Mouse (Mus musculus) forebrain, embryonic 11.5 days (tissue): ENCODE measurements around the gene Cpsf4l. TPM values are rescaled to one million over a fixed set of nuclear protein-coding genes. Genes with fewer than 3 reads are reported as not detected.

Experiments used
- ATAC-seq: fragments of 200-750 bp; cut with Nextera tagmentation; replicated peaks from 2 replicates; pipeline ENCODE4 v1.8.0; 2017; ENCODE audit warnings: moderate TSS enrichment; ENCODE audit not compliant: low FRiP score
- DNase-seq: peaks from one replicate; pipeline ENCODE4 v3.0.0-alpha.2; 2017; ENCODE audit warnings: low spot score
- H3K27ac ChIP-seq: fragments of 300-500 bp; sonication (generic); 2 replicates; pipeline ENCODE4 v1.5.1; 2014; ENCODE audit warnings: low read depth, low read length
- H3K27me3 ChIP-seq: fragments of 300-500 bp; sonication (generic); 2 replicates; pipeline ENCODE4 v1.6.1; 2014; ENCODE audit warnings: mild to moderate bottlenecking, low read length, mixed read lengths; ENCODE audit not compliant: control insufficient read depth, insufficient read depth
- H3K36me3 ChIP-seq: fragments of 300-500 bp; sonication (generic); 2 replicates; pipeline ENCODE4 v1.6.1; 2014; ENCODE audit warnings: mild to moderate bottlenecking, low read length, moderate library complexity, mixed read lengths; ENCODE audit not compliant: control insufficient read depth, insufficient read depth
- H3K4me1 ChIP-seq: fragments of 300-500 bp; sonication (generic); replicated peaks from 2 replicates; pipeline ENCODE4 v1.6.1; 2014; ENCODE audit warnings: low read length, mixed read lengths; ENCODE audit not compliant: control insufficient read depth, insufficient read depth
- H3K4me2 ChIP-seq: fragments of 300-500 bp; sonication (generic); 2 replicates; pipeline ENCODE4 v1.6.1; 2014; ENCODE audit warnings: low read depth, mild to moderate bottlenecking, low read length, moderate library complexity, mixed read lengths; ENCODE audit not compliant: severe bottlenecking
- H3K4me3 ChIP-seq: fragments of 300-500 bp; sonication (generic); 2 replicates; pipeline ENCODE4 v1.5.1; 2014; ENCODE audit warnings: low read depth, low read length
- H3K9ac ChIP-seq: fragments of 300-500 bp; sonication (generic); 2 replicates; pipeline ENCODE4 v1.6.1; 2014; ENCODE audit warnings: low read length
- H3K9me3 ChIP-seq: fragments of 300-500 bp; sonication (generic); 2 replicates; pipeline ENCODE4 v1.6.1; 2016; ENCODE audit warnings: low read length, mixed read lengths; ENCODE audit not compliant: control insufficient read depth
- WGBS: fragments of 180-500 bp; shearing (Covaris S2); extraction: QIAGEN DNeasy Blood & Tissue Kit; methylation state at CpG from one replicate; pipeline ENCODE4 v1.1.7; 2014; 5-methylcytosine and 5-hydroxymethylcytosine counted together
- polyA plus RNA-seq: library from polyadenylated mRNA; unstranded; fragments of >200 nt; fragmentation: Nextera tagmentation; extraction: Ambion mirVana; gene quantifications from 2 replicates; pipeline ENCODE4 v1.2.1, GENCODE M21; 2014

The Cpsf4l gene
- polyA plus RNA-seq, 1 experiment from 2014 or later = 0.47 TPM

- Histone ChIP-seq H3K9ac (no peak overlapping the region), H3K4me2 (no peak overlapping the region), H3K27me3 (no peaks in the 10 kb centered on the region), H3K9me3 (no peaks in the 10 kb centered on the region), H3K36me3 (peaks cover 8% of the 10 kb centered on the region), H3K4me1 (no peaks in the 10 kb centered on the region), H3K27ac (no peak overlapping the region), H3K4me3 (no peak overlapping the region)
- 78% methylated on average over 12 of the region's 12 CpGs for WGBS
- ATAC-seq (no peak), DNase-seq (no peak)
Observed at GRCm38 (mm10) chr11:113698013-113698545, 11.7 kb downstream of the Cpsf4l start.

GRCm38 (mm10) chr11:113697571-113697970, 12.2 kb downstream of the Cpsf4l start:
- Histone ChIP-seq H3K27me3 (no peaks in the 10 kb centered on the region), H3K4me2 (no peak overlapping the region), H3K4me1 (no peaks in the 10 kb centered on the region), H3K9ac (no peak overlapping the region), H3K9me3 (no peaks in the 10 kb centered on the region), H3K36me3 (peaks cover 8% of the 10 kb centered on the region), H3K27ac (no peak overlapping the region), H3K4me3 (no peak overlapping the region)
- no peak for ATAC-seq
- no peak for DNase-seq
- WGBS = 26% methylated on average over 5 of the region's 5 CpGs

GRCm38 (mm10) chr11:113691851-113692250, 18.0 kb downstream of the Cpsf4l start:
- WGBS = 75% methylated on average over 3 of the region's 3 CpGs
- Histone ChIP-seq H3K27ac (no peak overlapping the region), H3K4me1 (no peaks in the 10 kb centered on the region; the same call in 1 of the 2 replicates), H3K4me3 (no peak overlapping the region), H3K27me3 (no peaks in the 10 kb centered on the region), H3K9me3 (no peaks in the 10 kb centered on the region), H3K9ac (no peak overlapping the region), H3K36me3 (peaks cover 15% of the 10 kb centered on the region), H3K4me2 (no peak overlapping the region)
- no peak for ATAC-seq
- DNase-seq = no peak

GRCm38 (mm10) chr11:113691318-113691717, 18.5 kb downstream of the Cpsf4l start:
- Histone ChIP-seq H3K27me3 (no peaks in the 10 kb centered on the region), H3K9me3 (no peaks in the 10 kb centered on the region), H3K9ac (no peak overlapping the region), H3K4me2 (no peak overlapping the region), H3K36me3 (peaks cover 15% of the 10 kb centered on the region), H3K4me3 (no peak overlapping the region), H3K27ac (no peak overlapping the region), H3K4me1 (no peaks in the 10 kb centered on the region; the same call in 1 of the 2 replicates)
- DNase-seq (no peak), ATAC-seq (no peak)
- WGBS = 83% methylated on average over 5 of the region's 5 CpGs

- Histone ChIP-seq H3K4me3 (no peak overlapping the region), H3K9me3 (no peaks in the 10 kb centered on the region), H3K9ac (no peak overlapping the region), H3K4me2 (no peak overlapping the region), H3K4me1 (no peaks in the 10 kb centered on the region; the same call in 1 of the 2 replicates), H3K36me3 (peaks cover 15% of the 10 kb centered on the region), H3K27ac (no peak overlapping the region), H3K27me3 (no peaks in the 10 kb centered on the region)
- no peak for DNase-seq
- no peak for ATAC-seq
- 90% methylated on average over 12 of the region's 12 CpGs for WGBS
Observed at GRCm38 (mm10) chr11:113690506-113690905, 19.3 kb downstream of the Cpsf4l start.

- H3K27me3 ChIP-seq = no peaks in the 10 kb centered on the region
- peaks cover 7% of the 10 kb centered on the region; the same call in 1 of the 2 replicates for H3K36me3 ChIP-seq
- no peaks in the 10 kb centered on the region for H3K9me3 ChIP-seq
- no peak overlapping the region for H3K9ac ChIP-seq
- peaks cover 11% of the 10 kb centered on the region for H3K4me1 ChIP-seq
- peak overlapping the region; percentile 0; the same call in 1 of the 2 replicates for H3K4me2 ChIP-seq
- ATAC-seq (peak; percentile 13; the same call in 1 of the 2 replicates), DNase-seq (no peak)
- H3K4me3 ChIP-seq = no peak overlapping the region
- H3K27ac ChIP-seq = peak overlapping the region; percentile 19; the same call in 1 of the 2 replicates
- WGBS = 42% methylated on average over 2 of the region's 2 CpGs
Observed at GRCm38 (mm10) chr11:113687031-113687430, 22.8 kb downstream of the Cpsf4l start.

GRCm38 (mm10) chr11:113684707-113685426, 24.9 kb downstream of the Cpsf4l start:
- peak overlapping the region; percentile 79 for H3K4me2 ChIP-seq
- H3K4me1 ChIP-seq = peaks cover 11% of the 10 kb centered on the region
- H3K27ac ChIP-seq = peak overlapping the region; percentile 93; the same call in 1 of the 2 replicates
- peak overlapping the region; percentile 74 for H3K4me3 ChIP-seq
- no peaks in the 10 kb centered on the region for H3K9me3 ChIP-seq
- no peaks in the 10 kb centered on the region for H3K27me3 ChIP-seq
- peaks cover 3% of the 10 kb centered on the region; the same call in 1 of the 2 replicates for H3K36me3 ChIP-seq
- H3K9ac ChIP-seq = peak overlapping the region; percentile 84
- 44% methylated on average over 25 of the region's 25 CpGs for whole genome bisulfite sequencing
- no peak for DNase-seq
- ATAC-seq = no peak

GRCm38 (mm10) chr11:113683957-113684706, 25.7 kb downstream of the Cpsf4l start, which contains the start of the genes Fam104a and D11Wsu47e:
Gene Fam104a, minus strand, starts transcription at chr11:113684155.
Gene D11Wsu47e, plus strand, starts transcription at chr11:113684412.
- Histone ChIP-seq H3K4me1 (peaks cover 11% of the 10 kb centered on the region), H3K27ac (peak within 1 kb of the TSS; percentile 93), H3K9me3 (no peaks in the 10 kb centered on the region), H3K36me3 (peaks cover 2% of the 10 kb centered on the region; the same call in 1 of the 2 replicates), H3K27me3 (no peaks in the 10 kb centered on the region), H3K4me3 (peak within 1 kb of the TSS; percentile 74), H3K9ac (peak within 1 kb of the TSS; percentile 84), H3K4me2 (peak within 1 kb of the TSS; percentile 79)
- WGBS = under 1% methylated on average over 73 of the region's 73 CpGs
- DNase-seq = peak; percentile 97
- peak; percentile 94 for ATAC-seq
